Mouse (Mus musculus): ENCODE results near the gene Sfrp2. TPM values are rescaled to one million over a fixed set of nuclear protein-coding genes. Genes with fewer than 3 reads are reported as not detected.

Sfrp2 gene
- polyA plus RNA-seq (2015; fragmentation: Nextera tagmentation; extraction: Ambion mirVana) = 58.2 and 72.7 TPM in 2 replicates

DNA sequence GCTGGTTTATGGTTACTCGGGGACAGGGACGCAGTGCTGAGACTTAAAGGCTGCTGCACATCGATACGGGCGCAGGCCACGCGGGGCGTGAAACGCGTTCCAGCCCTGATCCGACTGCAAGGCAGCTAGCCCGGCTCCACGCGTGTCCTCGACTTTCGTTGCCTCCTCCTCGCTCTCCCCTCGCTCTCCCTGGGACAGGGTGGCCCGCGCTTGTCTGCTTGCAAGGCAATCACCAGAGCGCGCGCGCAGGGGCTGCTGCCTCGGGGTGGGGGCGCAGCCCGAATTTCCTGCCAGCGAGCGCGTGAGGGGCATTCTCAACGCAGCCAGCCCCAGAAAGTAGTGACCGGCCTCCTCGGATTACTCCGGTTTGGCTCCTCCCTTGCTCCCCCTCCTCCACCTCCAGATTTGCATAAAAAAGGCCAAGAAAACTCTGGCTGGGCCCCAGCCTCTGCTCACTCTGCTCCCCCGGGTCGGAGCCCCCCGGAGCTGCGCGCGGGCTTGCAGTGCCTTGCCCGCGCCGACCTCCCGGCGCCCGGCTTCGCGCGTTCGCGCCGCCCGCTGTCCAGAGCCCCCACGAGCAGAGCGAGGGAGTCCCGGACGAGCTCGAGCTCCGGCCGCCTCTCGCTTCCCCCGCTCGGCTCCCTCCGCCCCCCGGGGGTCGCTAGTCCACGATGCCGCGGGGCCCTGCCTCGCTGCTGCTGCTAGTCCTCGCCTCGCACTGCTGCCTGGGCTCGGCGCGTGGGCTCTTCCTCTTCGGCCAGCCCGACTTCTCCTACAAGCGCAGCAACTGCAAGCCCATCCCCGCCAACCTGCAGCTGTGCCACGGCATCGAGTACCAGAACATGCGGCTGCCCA is at the start of gene Sfrp2:
Gene Sfrp2, plus strand, starts transcription at position 451 of the 855 bp plus-strand sequence.

Other genes with a start within 250 kb of the Sfrp2 start
- 2.8 and 3.3 TPM in 2 replicates for gene Tlr2, start 75.4 kb downstream of the Sfrp2 start, polyA plus RNA-seq (2015; fragmentation: Nextera tagmentation; extraction: Ambion mirVana)

Measured in skeletal muscle tissue, postnatal 0 days (tissue).